Mouse (Mus musculus) heart, adult 2 months (tissue): Measurements from ENCODE around the gene Zcchc24. TPM values are rescaled to one million over a fixed set of nuclear protein-coding genes. Genes with fewer than 3 reads are reported as not detected.
A peak's percentile ranks its signal among the peaks of the same experiment; 100 is the strongest.

Experiments
- DNase-seq, 2 experiments: peaks; one replicate each; pipeline ENCODE4 v3.0.0; 2021
- H3K27ac ChIP-seq: fragments of 200-600 bp; 2 replicates; pipeline ENCODE4 v1.8.1; 2022
- H3K27me3 ChIP-seq: fragments of 200-500 bp; 2 replicates; pipeline ENCODE4 v1.6.1; 2012; ENCODE audit warnings: mild to moderate bottlenecking, low read length, inconsistent platforms, mixed read lengths; ENCODE audit not compliant: control insufficient read depth, insufficient read depth
- H3K36me3 ChIP-seq: fragments of 200-500 bp; 2 replicates; pipeline ENCODE4 v1.6.1; 2012; ENCODE audit warnings: low read length, inconsistent platforms; ENCODE audit not compliant: control insufficient read depth, insufficient read depth
- H3K4me1 ChIP-seq: fragments of 200-500 bp; 2 replicates; pipeline ENCODE4 v1.6.1; 2011; ENCODE audit warnings: low read length; ENCODE audit not compliant: control insufficient read depth, insufficient read depth
- H3K4me3 ChIP-seq: fragments of 200-600 bp; 2 replicates; pipeline ENCODE4 v1.8.1; 2022
- H3K79me2 ChIP-seq: fragments of 200-500 bp; replicated peaks from 2 replicates; pipeline ENCODE4 v1.6.1; 2012; ENCODE audit warnings: mild to moderate bottlenecking, inconsistent platforms, low read length, moderate library complexity, mixed read lengths; ENCODE audit not compliant: control insufficient read depth, insufficient read depth
- H3K9ac ChIP-seq: fragments of 200-500 bp; 2 replicates; pipeline ENCODE4 v1.6.1; 2012; ENCODE audit warnings: low read depth, mild to moderate bottlenecking, control low read depth, inconsistent platforms, low read length, mixed read lengths
- CTCF ChIP-seq: fragments of 200-600 bp; IDR thresholded peaks from 2 replicates; pipeline ENCODE4 v1.8.1; 2022; ENCODE audit warnings: antibody characterized with exemption, mild to moderate bottlenecking, moderate library complexity
- EP300 ChIP-seq: fragments of 200-500 bp; IDR thresholded peaks from 2 replicates; pipeline ENCODE4 v1.6.1; 2011; ENCODE audit warnings: low read depth, low read length, control low read depth; ENCODE audit not compliant: insufficient read depth
- POLR2A ChIP-seq: fragments of 200-500 bp; IDR thresholded peaks from 2 replicates; pipeline ENCODE4 v1.6.1; 2011; ENCODE audit warnings: mild to moderate bottlenecking, low read depth, low read length, control low read depth; ENCODE audit not compliant: insufficient read depth
- WGBS: fragments of 180-500 bp; shearing (Covaris S2); methylation state at CpG from one replicate; pipeline ENCODE4 v1.1.7; 2018; 5-methylcytosine and 5-hydroxymethylcytosine counted together
- intact Hi-C: fragments of 180-260 bp; cut with DNase I; formaldehyde crosslinking; loops from one replicate; pipeline ENCODE4 v1.15.1; 2025
- polyA plus RNA-seq: library from polyadenylated mRNA; depleted of rRNA; stranded (reverse); fragments of >200 nt; gene quantifications from 2 replicates; pipeline ENCODE4 v1.2.3, GENCODE M21; 2012
- total RNA-seq, 2 experiments: library from RNA; stranded (reverse); gene quantifications; 2 replicates each; pipeline ENCODE4 v1.2.3; 2021

The Zcchc24 gene
- total and polyA plus RNA-seq, 3 experiments = 27.3 to 33.5 (median 33.5) TPM

DNA sequence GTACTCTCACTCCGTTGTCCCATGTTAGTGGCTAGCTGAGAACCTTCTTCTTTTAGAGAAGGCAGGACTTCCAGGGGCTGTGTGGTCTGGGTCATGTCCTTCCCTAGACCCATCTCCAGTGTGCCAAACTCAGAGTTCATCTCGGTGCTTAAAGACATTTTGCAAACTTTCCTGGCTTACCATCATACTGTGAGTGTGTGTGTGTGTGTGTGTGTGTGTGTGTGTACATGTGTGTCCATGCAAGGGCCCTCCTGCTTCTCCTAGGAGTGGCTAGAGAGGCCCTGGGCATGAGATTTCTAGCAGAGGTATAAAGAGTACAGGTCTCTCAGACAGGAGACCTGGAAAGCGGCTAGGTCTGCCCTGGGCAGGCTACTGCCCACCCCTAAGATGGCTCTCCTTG, 32.7 kb downstream of the Zcchc24 start:
- TF ChIP-seq CTCF = no peak
- TF ChIP-seq POLR2A = no peak
- TF ChIP-seq EP300 = no peak
- peak overlapping the region; percentile 71 for H3K27ac ChIP-seq
- no peak overlapping the region for H3K4me3 ChIP-seq
- H3K4me1 ChIP-seq = peaks cover 48% of the 10 kb centered on the region
- DNase-seq = no peak
- intact Hi-C loops = no loop called here
- 36% methylated on average over 3 of the region's 3 CpGs for whole genome bisulfite sequencing
- peaks cover 6% of the 10 kb centered on the region; the same call in 1 of the 2 replicates for H3K36me3 ChIP-seq
- H3K79me2 ChIP-seq = no peaks in the 10 kb centered on the region
- no peak overlapping the region for H3K9ac ChIP-seq
- no peaks in the 10 kb centered on the region for H3K27me3 ChIP-seq

DNA sequence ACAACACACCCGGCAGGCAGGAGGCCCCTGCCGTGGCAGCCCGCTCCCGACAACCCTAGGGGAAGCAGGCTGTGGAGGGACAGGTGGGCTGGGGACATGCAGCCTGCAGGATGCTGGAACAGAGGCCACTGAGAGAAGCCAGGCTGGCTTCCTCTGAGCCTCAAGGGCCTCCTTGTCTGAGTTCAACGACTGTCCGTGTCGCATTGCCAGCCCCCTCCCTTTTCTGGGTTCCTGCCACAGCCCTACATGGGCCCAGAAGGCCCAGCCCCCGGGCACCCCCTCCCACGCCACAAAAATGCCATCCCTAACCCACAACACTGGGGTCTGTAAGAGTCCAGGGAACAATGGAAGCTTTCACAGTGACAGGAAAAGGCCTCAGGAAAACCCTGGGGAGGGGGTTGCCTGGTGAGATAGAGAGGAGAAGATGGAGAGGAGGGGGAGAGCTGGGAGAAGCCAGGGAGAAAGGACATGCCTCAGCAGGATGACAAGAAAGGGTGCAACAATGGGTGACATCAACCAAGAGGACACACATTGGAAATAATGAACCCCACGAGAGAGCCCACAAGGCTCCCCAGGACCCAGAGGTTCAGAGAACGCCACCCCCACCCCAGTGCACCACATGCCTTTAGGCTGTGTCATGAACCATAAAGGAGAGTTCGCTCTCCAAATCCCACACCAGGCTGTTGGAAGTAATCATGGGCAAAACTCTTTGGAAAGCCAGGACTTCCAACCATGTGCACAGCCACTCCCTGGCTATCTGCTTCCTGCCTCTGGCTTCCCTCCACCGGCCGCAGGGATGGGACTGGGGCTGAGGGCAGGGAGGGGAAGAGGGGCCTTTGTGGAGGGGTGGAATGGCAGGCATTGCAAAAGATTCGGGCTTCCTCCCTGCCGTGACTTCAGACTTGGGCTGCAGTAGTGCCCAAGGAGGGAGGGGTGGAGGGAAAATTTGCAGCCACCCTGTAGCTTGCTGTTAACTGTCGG, 33.8 kb downstream of the Zcchc24 start:
- Histone ChIP-seq H3K9ac (no peak overlapping the region), H3K4me1 (peaks cover 48% of the 10 kb centered on the region), H3K4me3 (no peak overlapping the region), H3K79me2 (no peaks in the 10 kb centered on the region), H3K36me3 (peaks cover 6% of the 10 kb centered on the region; the same call in 1 of the 2 replicates), H3K27ac (peak overlapping the region; percentile 61), H3K27me3 (no peaks in the 10 kb centered on the region)
- intact Hi-C loops = no loop called here
- 19% methylated on average over 17 of the region's 17 CpGs for WGBS
- TF ChIP-seq CTCF (no peak), EP300 (0 out of 2 replicates have a peak, but pooled peaks have one; percentile 34)
- peak in 1 of 2 experiments; percentile 77 for DNase-seq

DNA sequence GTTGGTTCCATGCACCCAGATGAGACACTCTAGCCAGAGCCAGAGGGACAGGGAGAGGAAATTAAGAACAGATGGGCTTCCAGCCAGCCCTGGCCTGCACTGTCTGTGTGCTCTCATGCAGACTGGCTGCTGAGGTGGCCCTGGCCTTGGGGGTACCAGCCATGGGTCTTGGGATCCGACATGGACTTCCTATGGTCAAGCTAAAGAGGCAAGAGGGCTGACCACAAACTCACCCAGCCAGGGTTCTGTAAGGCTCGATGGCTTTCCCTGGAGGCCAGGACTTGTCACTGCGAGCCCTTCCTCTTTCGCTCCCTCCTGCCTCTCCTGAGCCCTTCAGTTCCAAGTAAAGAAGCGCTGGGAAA, 41.7 kb downstream of the Zcchc24 start:
- Histone ChIP-seq H3K36me3 (no peaks in the 10 kb centered on the region), H3K4me1 (peaks cover 13% of the 10 kb centered on the region), H3K9ac (no peak overlapping the region), H3K79me2 (no peaks in the 10 kb centered on the region), H3K27me3 (no peaks in the 10 kb centered on the region), H3K4me3 (no peak overlapping the region), H3K27ac (peak overlapping the region; percentile 29)
- intact Hi-C loops = loop anchor here (5.0 kb wide), 2 partner anchors 40 to 75 kb away; partner anchors contain the start of gene Zcchc24
- WGBS = 73% methylated on average over 5 of the region's 5 CpGs
- DNase-seq = peak in 1 of 2 experiments; percentile 28
- TF ChIP-seq EP300 = no peak
- TF ChIP-seq CTCF = 0 out of 2 replicates have a peak, but pooled peaks have one; percentile 14
- TF ChIP-seq POLR2A = no peak

DNA sequence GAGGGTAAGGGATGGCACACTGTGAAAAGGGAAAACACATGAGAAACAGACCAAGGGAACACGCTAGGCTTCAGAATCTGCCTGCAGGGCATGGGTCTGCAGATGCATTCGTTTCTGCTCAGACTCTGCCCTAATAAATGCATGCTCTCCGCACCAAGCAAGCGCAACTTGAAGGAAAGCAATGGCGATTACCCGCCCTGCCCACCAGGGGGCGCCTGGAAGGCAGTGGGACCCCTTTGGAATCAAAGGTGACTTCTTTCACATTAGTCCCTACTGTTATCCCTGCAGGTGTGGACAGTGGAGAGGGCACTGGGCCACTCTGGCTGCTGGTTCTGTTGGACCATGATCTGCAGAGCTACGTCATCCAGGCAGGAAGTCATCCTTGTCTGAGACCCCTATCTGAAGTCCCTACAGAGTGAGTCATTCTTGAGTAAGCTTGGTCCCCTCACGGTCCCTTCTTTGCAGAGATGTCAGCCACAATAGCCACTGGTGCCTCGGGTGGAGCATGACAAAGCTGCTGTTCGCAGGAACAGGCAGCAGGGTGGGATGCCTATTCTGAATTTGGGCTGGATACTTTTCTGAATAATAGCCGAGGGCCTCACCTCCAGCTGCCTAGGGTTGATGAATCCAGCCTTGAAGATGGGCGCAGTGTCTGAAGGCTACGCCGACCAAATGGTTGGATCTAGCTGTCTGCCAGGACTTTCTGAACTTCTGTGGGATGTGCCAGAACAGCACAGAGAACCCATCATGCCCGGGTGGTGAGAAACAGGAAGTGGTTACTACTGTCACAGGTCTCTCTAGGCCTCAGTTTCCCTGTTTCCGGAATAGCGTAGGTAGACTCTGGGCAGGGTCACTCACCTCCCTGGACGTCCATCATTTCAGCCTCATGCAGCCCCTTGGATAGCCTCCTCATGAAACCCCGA, 42.4 kb downstream of the Zcchc24 start:
- intact Hi-C loops = loop anchor here (5.0 kb wide), 2 partner anchors 41 to 76 kb away; partner anchors contain the start of gene Zcchc24
- H3K79me2 ChIP-seq = no peaks in the 10 kb centered on the region
- WGBS = 56% methylated on average over 20 of the region's 20 CpGs

DNA sequence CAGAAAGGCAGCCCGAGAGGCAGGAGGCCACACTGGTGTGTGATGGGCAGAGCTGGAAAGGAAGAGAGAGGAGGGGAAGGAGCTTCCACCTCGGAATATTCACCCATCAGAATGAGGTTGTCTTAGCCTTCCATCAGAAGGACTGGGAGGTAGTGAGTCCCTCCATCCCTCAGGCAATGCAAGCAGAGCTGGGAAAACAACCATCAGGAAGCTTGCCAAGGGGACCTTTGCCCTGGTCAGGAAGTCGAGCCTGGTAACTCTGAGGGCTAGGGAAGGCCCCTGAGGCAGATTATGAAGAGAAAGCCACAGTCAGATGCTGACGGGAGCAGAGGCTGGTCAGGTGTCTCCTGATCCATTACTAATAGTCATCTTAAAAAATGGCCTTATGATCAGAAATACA, 43.1 kb downstream of the Zcchc24 start:
- no peaks in the 10 kb centered on the region for H3K79me2 ChIP-seq
- no peak overlapping the region for H3K9ac ChIP-seq
- peak overlapping the region; percentile 30; the same call in 1 of the 2 replicates for H3K27ac ChIP-seq
- peak in 1 of 2 experiments; percentile 39 for DNase-seq
- peaks cover 13% of the 10 kb centered on the region for H3K4me1 ChIP-seq
- no peak for TF ChIP-seq CTCF
- TF ChIP-seq EP300 = no peak
- TF ChIP-seq POLR2A = no peak
- intact Hi-C loops = loop anchor here (5.0 kb wide), 2 partner anchors 42 to 77 kb away; partner anchors contain the start of gene Zcchc24
- no peaks in the 10 kb centered on the region for H3K36me3 ChIP-seq
- H3K4me3 ChIP-seq = no peak overlapping the region
- 29% methylated on average over 4 of the region's 4 CpGs for WGBS
- H3K27me3 ChIP-seq = no peaks in the 10 kb centered on the region

More for the DNA sequence above, 42.4 kb downstream of the Zcchc24 start:
- DNase-seq = peak in 1 of 2 experiments; percentile 76
- H3K9ac ChIP-seq = no peak overlapping the region
- H3K27me3 ChIP-seq = no peaks in the 10 kb centered on the region
- no peak overlapping the region for H3K4me3 ChIP-seq
- no peaks in the 10 kb centered on the region for H3K36me3 ChIP-seq
- peaks cover 13% of the 10 kb centered on the region for H3K4me1 ChIP-seq
- H3K27ac ChIP-seq = peak overlapping the region; percentile 30
- TF ChIP-seq EP300 (no peak), CTCF (peak; percentile 97)
